Mouse (Mus musculus) midbrain, postnatal 0 days (tissue): ENCODE results near the gene Ppan. TPM values are rescaled to one million over a fixed set of nuclear protein-coding genes. Genes with fewer than 3 reads are reported as not detected.
A peak's percentile ranks its signal among the peaks of the same experiment; 100 is the strongest.

Experiments used
- ATAC-seq: fragments of 200-750 bp; cut with Nextera tagmentation; 2 replicates; pipeline ENCODE4 v1.8.0; 2017; ENCODE audit warnings: moderate number of reproducible peaks, mild to moderate bottlenecking, moderate TSS enrichment, moderate library complexity; ENCODE audit not compliant: low FRiP score
- DNase-seq: peaks from one replicate; pipeline ENCODE4 v3.0.0-alpha.2; 2015; ENCODE audit warnings: low spot score
- H3K27ac ChIP-seq: fragments of 300-500 bp; sonication (generic); 2 replicates; pipeline ENCODE4 v1.5.1; 2014; ENCODE audit warnings: low read depth, mild to moderate bottlenecking, low read length, mixed read lengths
- H3K27me3 ChIP-seq: fragments of 300-500 bp; sonication (generic); 2 replicates; pipeline ENCODE4 v1.6.1; 2014; ENCODE audit warnings: low read length, control low read depth, mixed read lengths; ENCODE audit not compliant: insufficient read depth
- H3K36me3 ChIP-seq: fragments of 300-500 bp; sonication (generic); 2 replicates; pipeline ENCODE4 v1.6.1; 2014; ENCODE audit warnings: low read length, control low read depth, mixed read lengths; ENCODE audit not compliant: insufficient read depth
- H3K4me1 ChIP-seq: fragments of 300-500 bp; sonication (generic); 2 replicates; pipeline ENCODE4 v1.6.1; 2014; ENCODE audit warnings: mild to moderate bottlenecking, control low read depth, antibody characterized with exemption, low read length, mixed read lengths; ENCODE audit not compliant: insufficient read depth
- H3K4me2 ChIP-seq: fragments of 300-500 bp; sonication (generic); 2 replicates; pipeline ENCODE4 v1.6.1; 2014; ENCODE audit warnings: low read depth, mild to moderate bottlenecking, low read length, mixed read lengths; ENCODE audit not compliant: poor library complexity, severe bottlenecking
- H3K4me3 ChIP-seq: fragments of 300-500 bp; sonication (generic); 2 replicates; pipeline ENCODE4 v1.5.1; 2014; ENCODE audit warnings: low read depth, mild to moderate bottlenecking, low read length, moderate library complexity
- H3K9ac ChIP-seq: fragments of 300-500 bp; sonication (generic); replicated peaks from 2 replicates; pipeline ENCODE4 v1.6.1; 2014; ENCODE audit warnings: mild to moderate bottlenecking, low read length, moderate library complexity, mixed read lengths; ENCODE audit not compliant: poor library complexity, severe bottlenecking
- H3K9me3 ChIP-seq: fragments of 300-500 bp; sonication (generic); 2 replicates; pipeline ENCODE4 v1.6.1; 2016; ENCODE audit warnings: low read length, control low read depth
- CTCF ChIP-seq: IDR thresholded peaks from 2 replicates; pipeline ENCODE4 v1.5.1; 2016; ENCODE audit warnings: antibody characterized with exemption, mild to moderate bottlenecking
- WGBS: fragments of 180-500 bp; shearing (Covaris S2); extraction: QIAGEN DNeasy Blood & Tissue Kit; methylation state at CpG from one replicate; pipeline ENCODE4 v1.1.7; 2014; 5-methylcytosine and 5-hydroxymethylcytosine counted together
- polyA plus RNA-seq: library from polyadenylated mRNA; unstranded; fragments of >200 nt; fragmentation: Nextera tagmentation; extraction: Ambion mirVana; gene quantifications from 2 replicates; pipeline ENCODE4 v1.2.1, GENCODE M21; 2015
- total RNA-seq: library from RNA; depleted of rRNA; stranded (reverse); fragments of >200 nt; gene quantifications from 2 replicates; pipeline ENCODE4 v1.2.3, GENCODE M21; 2014

Ppan gene
- total and polyA plus RNA-seq, 2 experiments from 2014 or later = 37.9 to 42.0 TPM

DNA sequence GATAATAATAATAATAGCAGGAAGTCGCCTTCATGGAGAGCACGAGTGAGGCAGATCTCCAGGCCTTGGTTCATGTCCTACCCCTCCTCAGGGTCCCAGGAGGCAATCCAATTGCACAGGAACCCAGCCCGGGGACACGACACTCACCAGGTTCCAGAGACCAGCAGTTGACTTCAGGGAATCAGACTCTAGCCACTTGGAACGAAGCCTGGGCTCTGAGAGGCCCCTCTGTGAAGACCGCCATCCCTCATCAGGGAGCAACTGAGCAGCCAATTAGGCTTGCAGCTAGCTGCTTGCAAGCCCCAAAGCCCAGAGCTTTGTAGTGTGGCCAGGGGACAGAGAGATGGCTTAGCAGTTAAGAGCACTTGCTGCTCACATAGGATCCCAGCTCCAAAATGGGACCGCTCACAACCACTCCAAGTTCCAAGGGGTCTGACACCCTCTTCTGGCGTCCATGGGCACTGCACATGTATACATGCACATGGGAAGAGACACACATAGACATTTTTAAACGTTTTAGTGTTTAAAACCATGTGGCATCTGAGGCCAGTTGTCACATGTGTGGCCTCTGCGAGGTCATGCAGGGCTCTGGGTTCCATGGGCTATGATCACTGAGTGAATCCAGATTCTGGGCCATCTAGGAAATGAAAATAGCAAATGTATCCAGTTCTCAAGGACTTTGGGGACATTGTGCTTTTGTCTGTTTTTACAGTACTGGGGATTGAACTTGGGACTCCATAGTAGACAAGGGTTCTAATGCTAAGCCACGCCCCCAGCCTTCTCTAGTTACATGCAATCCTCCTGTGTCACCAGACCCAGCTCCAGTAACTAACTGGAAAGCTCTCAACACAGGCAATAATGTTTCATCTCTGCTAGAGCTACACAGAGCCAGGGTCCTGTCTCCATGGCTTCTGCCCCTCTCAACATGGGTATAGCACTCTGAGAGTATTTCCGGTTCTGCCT is 17.5 kb upstream of the Ppan start:
- peaks cover 11% of the 10 kb centered on the region; the same call in 1 of the 2 replicates for H3K36me3 ChIP-seq
- no peak overlapping the region for H3K4me3 ChIP-seq
- no peak overlapping the region for H3K27ac ChIP-seq
- 0 out of 2 replicates have a peak, but pooled peaks cover 4% of the 10 kb centered on the region for H3K4me1 ChIP-seq
- ATAC-seq (no peak), DNase-seq (no peak)
- peaks cover 28% of the 10 kb centered on the region for H3K27me3 ChIP-seq
- WGBS = 74% methylated on average over 12 of the region's 12 CpGs
- TF ChIP-seq CTCF = peak; percentile 38
- H3K9me3 ChIP-seq = no peaks in the 10 kb centered on the region
- no peak overlapping the region for H3K4me2 ChIP-seq
- H3K9ac ChIP-seq = no peak overlapping the region

DNA sequence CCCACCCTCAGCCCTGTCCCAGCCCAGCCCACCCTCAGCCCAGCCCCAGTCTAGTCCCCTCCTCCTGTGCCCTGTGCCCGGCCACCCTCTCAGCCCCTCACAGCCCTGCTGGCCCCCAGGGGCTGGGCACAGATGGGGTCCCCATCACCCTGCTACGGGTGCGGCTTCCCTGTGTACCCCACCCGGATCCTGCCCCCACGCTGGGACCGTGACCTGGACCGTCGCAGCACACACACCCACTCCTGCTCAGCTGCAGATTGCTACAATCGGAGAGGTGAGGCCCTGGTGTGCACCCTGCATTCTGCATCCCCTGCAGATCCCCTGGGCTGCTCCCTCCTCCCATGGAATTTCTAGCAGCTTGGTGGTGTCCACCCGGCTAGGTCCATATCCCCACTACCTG is 15.0 kb upstream of the Ppan start:
- no peak overlapping the region for H3K27ac ChIP-seq
- H3K4me2 ChIP-seq = no peak overlapping the region
- H3K27me3 ChIP-seq = peaks cover 22% of the 10 kb centered on the region
- no peak for TF ChIP-seq CTCF
- H3K4me1 ChIP-seq = 0 out of 2 replicates have a peak, but pooled peaks cover 4% of the 10 kb centered on the region
- no peak overlapping the region for H3K4me3 ChIP-seq
- H3K9me3 ChIP-seq = no peaks in the 10 kb centered on the region
- DNase-seq (no peak), ATAC-seq (no peak)
- WGBS = 88% methylated on average over 9 of the region's 10 CpGs
- H3K9ac ChIP-seq = no peak overlapping the region
- peaks cover 11% of the 10 kb centered on the region; the same call in 1 of the 2 replicates for H3K36me3 ChIP-seq

DNA sequence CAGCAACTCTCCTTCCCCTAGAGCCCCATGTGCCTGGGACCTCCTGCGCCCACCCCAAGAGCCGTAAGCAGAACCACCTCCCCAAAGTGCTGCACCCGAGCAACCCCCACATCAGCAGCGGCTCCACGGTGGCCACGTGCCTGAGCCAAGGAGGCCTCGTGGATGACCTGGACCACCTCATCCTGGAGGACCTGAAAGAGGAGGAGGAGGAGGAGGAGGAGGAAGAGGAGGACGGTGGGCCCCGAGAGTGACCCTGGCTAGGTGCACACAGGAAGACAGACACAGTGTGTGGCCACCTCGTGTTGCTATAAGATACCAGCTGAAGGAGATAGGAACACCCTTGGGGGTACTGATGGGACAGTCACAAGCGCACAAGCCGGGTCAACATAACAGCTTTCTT is 14.5 kb upstream of the Ppan start:
- Histone ChIP-seq H3K27me3 (peaks cover 18% of the 10 kb centered on the region), H3K4me2 (no peak overlapping the region), H3K27ac (no peak overlapping the region), H3K9ac (no peak overlapping the region), H3K4me3 (no peak overlapping the region), H3K36me3 (peaks cover 11% of the 10 kb centered on the region; the same call in 1 of the 2 replicates), H3K4me1 (0 out of 2 replicates have a peak, but pooled peaks cover 1% of the 10 kb centered on the region), H3K9me3 (no peaks in the 10 kb centered on the region)
- ATAC-seq = no peak
- no peak for DNase-seq
- TF ChIP-seq CTCF = no peak
- 94% methylated on average over 12 of the region's 12 CpGs for WGBS

DNA sequence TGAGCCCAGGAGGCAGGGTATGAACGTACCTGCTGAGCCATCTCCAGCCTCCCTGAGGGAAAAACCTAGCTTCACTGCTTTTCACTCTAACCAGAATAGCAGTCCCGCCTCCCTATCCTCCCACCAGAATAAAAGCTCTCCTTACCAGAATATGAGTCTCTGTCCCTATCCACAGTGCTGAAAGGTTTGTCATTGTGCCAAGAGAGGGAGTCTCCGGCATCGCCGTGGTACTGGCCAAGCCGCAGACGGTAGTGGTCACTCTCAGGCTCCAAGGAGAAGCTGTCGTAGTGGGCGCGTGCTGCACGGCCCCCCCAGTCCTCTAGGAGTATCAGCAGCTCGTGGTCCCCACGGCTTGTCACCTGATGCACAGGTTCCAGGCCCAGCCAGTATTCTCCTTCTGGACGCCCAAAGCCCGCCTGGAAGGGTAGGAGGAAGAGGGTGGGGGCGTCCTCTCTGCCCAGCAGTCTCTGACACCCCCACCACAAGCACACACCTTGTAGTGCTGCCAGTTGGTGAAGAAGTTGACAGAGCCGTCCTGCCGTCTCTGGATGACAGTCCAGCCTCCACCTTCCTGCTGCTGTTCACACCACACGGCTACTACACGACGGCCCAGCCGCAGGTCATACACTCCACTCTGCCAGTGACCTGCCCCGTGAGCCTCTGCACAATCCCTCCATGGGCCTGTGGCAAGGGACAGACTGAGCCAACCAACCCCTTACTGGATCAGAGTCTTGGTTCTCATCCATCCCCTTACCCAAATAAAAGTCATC is 12.8 kb upstream of the Ppan start:
- DNase-seq (no peak), ATAC-seq (no peak)
- no peak overlapping the region for H3K4me3 ChIP-seq
- no peaks in the 10 kb centered on the region for H3K4me1 ChIP-seq
- peaks cover 11% of the 10 kb centered on the region; the same call in 1 of the 2 replicates for H3K36me3 ChIP-seq
- H3K9ac ChIP-seq = no peak overlapping the region
- H3K9me3 ChIP-seq = no peaks in the 10 kb centered on the region
- H3K27me3 ChIP-seq = peaks cover 4% of the 10 kb centered on the region; the same call in 1 of the 2 replicates
- no peak for TF ChIP-seq CTCF
- 68% methylated on average over 23 of the region's 23 CpGs for WGBS
- no peak overlapping the region for H3K27ac ChIP-seq
- no peak overlapping the region for H3K4me2 ChIP-seq

DNA sequence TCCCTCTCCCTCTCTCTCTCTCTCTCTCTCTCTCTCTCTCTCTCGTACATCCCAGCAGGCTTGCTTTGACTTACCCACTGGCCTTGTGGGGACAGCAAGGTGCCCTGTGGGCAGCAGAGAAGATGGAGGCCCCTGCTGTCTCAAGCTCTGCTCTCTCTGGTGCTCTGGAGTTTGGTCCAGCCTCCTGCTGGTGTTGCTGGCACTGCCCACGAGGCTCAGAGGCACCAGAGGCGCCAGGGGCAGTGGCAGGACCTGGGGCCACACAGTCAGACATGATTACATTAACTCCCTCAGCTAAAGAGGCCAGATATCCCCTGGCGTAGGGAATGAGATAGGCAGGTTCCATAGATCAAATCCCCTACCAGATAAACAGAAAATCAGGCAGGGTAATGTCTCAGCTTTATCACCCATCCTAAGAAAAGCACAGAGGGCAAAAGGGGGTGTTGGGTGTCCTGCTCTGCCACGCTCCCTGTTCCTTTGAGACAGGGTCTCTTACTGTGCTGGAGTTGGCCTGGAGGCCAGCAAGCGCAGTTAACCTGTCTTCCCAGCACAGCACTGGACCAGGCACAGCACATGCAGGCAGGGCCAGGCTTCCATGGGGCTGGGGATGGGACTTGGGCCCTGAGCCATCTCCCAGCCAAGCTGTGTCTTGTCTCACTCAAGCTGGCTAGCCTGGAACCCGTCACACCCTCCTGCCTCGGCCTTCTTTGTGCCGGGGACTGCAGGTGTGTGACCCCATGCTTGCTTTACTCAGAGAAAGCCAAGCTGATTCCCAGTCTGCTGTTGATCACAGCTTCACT is 11.5 kb upstream of the Ppan start:
- Histone ChIP-seq H3K4me3 (no peak overlapping the region), H3K36me3 (peaks cover 11% of the 10 kb centered on the region; the same call in 1 of the 2 replicates), H3K27me3 (no peaks in the 10 kb centered on the region), H3K9ac (no peak overlapping the region), H3K4me1 (no peaks in the 10 kb centered on the region), H3K9me3 (no peaks in the 10 kb centered on the region), H3K27ac (no peak overlapping the region), H3K4me2 (no peak overlapping the region)
- ATAC-seq (no peak), DNase-seq (no peak)
- 72% methylated on average over 8 of the region's 9 CpGs for WGBS
- no peak for TF ChIP-seq CTCF
